8 mouse cellular contexts compared by ENCODE assay signal in the genomic region with DNA sequence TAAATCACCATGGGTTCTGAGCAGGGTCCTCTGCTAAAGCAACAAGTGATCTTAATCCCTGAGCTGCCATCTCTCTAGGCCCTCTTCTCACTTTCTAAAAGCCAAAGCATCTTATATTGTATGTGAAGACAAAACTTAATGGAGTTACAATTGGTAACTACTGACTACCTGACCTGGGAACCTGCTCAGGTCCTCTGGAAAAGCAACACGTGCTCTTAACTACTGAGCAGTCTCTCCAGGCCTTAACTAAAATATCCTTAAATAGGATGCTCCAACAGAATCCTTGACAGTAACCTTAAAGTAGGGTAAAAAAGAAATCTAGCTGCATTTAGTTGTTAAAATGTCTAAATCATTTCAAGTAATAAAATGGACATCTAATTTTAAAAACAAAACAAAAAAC. TPM values are rescaled to one million over a fixed set of nuclear protein-coding genes. Genes with fewer than 3 reads are reported as not detected.
DNase-seq lines count a peak whose midpoint lies in the region; ATAC-seq and TF ChIP-seq lines count a peak whose summit lies in the region.

No protein-coding gene starts in this region.

- no peak for ATAC-seq in lung, embryonic 14.5 days (ENCODE audit: insufficient read depth)
- ATAC-seq in limb, embryonic 12.5 days (ENCODE audit: insufficient number of reproducible peaks, insufficient read depth, low FRiP score, low TSS enrichment, low read depth) = no peak
- ATAC-seq in neural tube, embryonic 15.5 days (ENCODE audit: low FRiP score) = no peak
- ATAC-seq in monocyte, adult 5-6 weeks (replicated peaks; ENCODE audit: insufficient number of reproducible peaks, low FRiP score, low TSS enrichment, poor library complexity, severe bottlenecking) = no peak

- H3K9me3 ChIP-seq in lung, embryonic 14.5 days (ENCODE audit: low read depth, low read length) = no peaks in the 10 kb centered on the region
- no peaks in the 10 kb centered on the region for H3K9me3 ChIP-seq in forebrain, embryonic 10.5 days
- no peaks in the 10 kb centered on the region for H3K9me3 ChIP-seq in limb, embryonic 12.5 days
- H3K9me3 ChIP-seq in neural tube, embryonic 15.5 days (replicated peaks) = no peaks in the 10 kb centered on the region

- H3K36me3 ChIP-seq in lung, embryonic 14.5 days (ENCODE audit: insufficient read depth) = no peaks in the 10 kb centered on the region
- peaks cover 7% of the 10 kb centered on the region for H3K36me3 ChIP-seq in forebrain, embryonic 10.5 days (replicated peaks)
- H3K36me3 ChIP-seq in limb, embryonic 12.5 days = peaks cover 6% of the 10 kb centered on the region; the same call in 1 of the 2 replicates
- no peaks in the 10 kb centered on the region for H3K36me3 ChIP-seq in neural tube, embryonic 15.5 days

- no peak for TF ChIP-seq CTCF in lung, embryonic 14.5 days (IDR thresholded peaks at IDR 0.05; ENCODE audit: low read depth)

- no peak overlapping the region for H3K27ac ChIP-seq in lung, embryonic 14.5 days (ENCODE audit: low read depth)
- H3K27ac ChIP-seq in forebrain, embryonic 10.5 days = peak overlapping the region; percentile 98; the same call in 1 of the 2 replicates
- no peak overlapping the region for H3K27ac ChIP-seq in limb, embryonic 12.5 days
- no peak overlapping the region for H3K27ac ChIP-seq in neural tube, embryonic 15.5 days (replicated peaks)

- WGBS in lung, embryonic 14.5 days = 29% methylated on average over 1 of the region's 1 CpGs
- 44% methylated on average over 1 of the region's 1 CpGs for WGBS in forebrain, embryonic 10.5 days
- WGBS in limb, embryonic 12.5 days = 30% methylated on average over 1 of the region's 1 CpGs
- WGBS in neural tube, embryonic 15.5 days = 43% methylated on average over 1 of the region's 1 CpGs

- peak overlapping the region; percentile 94 for H3K9ac ChIP-seq in lung, embryonic 14.5 days
- peak overlapping the region; percentile 92; the same call in 1 of the 2 replicates for H3K9ac ChIP-seq in limb, embryonic 12.5 days (replicated peaks)
- H3K9ac ChIP-seq in neural tube, embryonic 15.5 days (replicated peaks) = 0 out of 2 replicates have a peak overlapping the region, but pooled peaks have one; percentile 23

- H3K27me3 ChIP-seq in lung, embryonic 14.5 days (ENCODE audit: insufficient read depth, low read length) = no peaks in the 10 kb centered on the region
- H3K27me3 ChIP-seq in forebrain, embryonic 10.5 days (ENCODE audit: poor library complexity, severe bottlenecking) = no peaks in the 10 kb centered on the region
- H3K27me3 ChIP-seq in limb, embryonic 12.5 days = no peaks in the 10 kb centered on the region
- no peaks in the 10 kb centered on the region for H3K27me3 ChIP-seq in neural tube, embryonic 15.5 days (replicated peaks)

- no peak for DNase-seq in lung, embryonic 14.5 days
- no peak for DNase-seq in lung, postnatal 25 days (ENCODE audit: low spot score)
- DNase-seq in forebrain, embryonic 10.5 days (ENCODE audit: extremely low spot score, low spot score) = no peak
- DNase-seq in spleen, adult 12 weeks (ENCODE audit: low spot score) = no peak
- DNase-seq in frontal cortex, postnatal 36 days (ENCODE audit: low spot score in 2 of 2) = no peak

- H3K4me1 ChIP-seq in lung, embryonic 14.5 days (ENCODE audit: insufficient read depth) = 0 out of 2 replicates have a peak, but pooled peaks cover 4% of the 10 kb centered on the region
- H3K4me1 ChIP-seq in forebrain, embryonic 10.5 days = peaks cover 29% of the 10 kb centered on the region
- peaks cover 5% of the 10 kb centered on the region for H3K4me1 ChIP-seq in limb, embryonic 12.5 days (replicated peaks)
- peaks cover 26% of the 10 kb centered on the region for H3K4me1 ChIP-seq in neural tube, embryonic 15.5 days

- H3K4me2 ChIP-seq in lung, embryonic 14.5 days = peak overlapping the region; percentile 85
- H3K4me2 ChIP-seq in limb, embryonic 12.5 days = peak overlapping the region; percentile 83
- H3K4me2 ChIP-seq in neural tube, embryonic 15.5 days = peak overlapping the region; percentile 75

- H3K4me3 ChIP-seq in lung, embryonic 14.5 days (ENCODE audit: low read depth, low read length) = peak overlapping the region; percentile 87
- peak overlapping the region; percentile 91 for H3K4me3 ChIP-seq in forebrain, embryonic 10.5 days
- H3K4me3 ChIP-seq in limb, embryonic 12.5 days (replicated peaks) = peak overlapping the region; percentile 83
- H3K4me3 ChIP-seq in neural tube, embryonic 15.5 days (replicated peaks) = peak overlapping the region; percentile 89

RNA-seq across cellular contexts. Expression of gene Xpo4, which starts 1.6 kb away (rescaled TPM):
- polyA plus RNA-seq in lung, embryonic 14.5 days (2014; fragmentation: Nextera tagmentation; extraction: Ambion mirVana) = 33.7 and 37.1 TPM in 2 replicates
- polyA plus RNA-seq in forebrain, embryonic 10.5 days (2016; fragmentation: Nextera tagmentation; extraction: Ambion mirVana) = 29.3 and 30.4 TPM in 2 replicates
- 30.7 and 33.6 TPM in 2 replicates for polyA plus RNA-seq in limb, embryonic 12.5 days (2016; fragmentation: Nextera tagmentation; extraction: Ambion mirVana)
- polyA plus RNA-seq in neural tube, embryonic 15.5 days (2015; fragmentation: Nextera tagmentation; extraction: Ambion mirVana) = 11.0 and 13.3 TPM in 2 replicates
- total RNA-seq in monocyte, adult 5-6 weeks (2017) = 31.5 to 36.8 TPM (median 34.4 TPM) in 3 replicates

Comparison
In these comparisons a context has a peak if more than half of its experiments do, and no peak if none do; other contexts are left out.
1. H3K9ac ChIP-seq: peak in every context shown above with its lines; median percentile 94 in lung, embryonic 14.5 days; 92 in limb, embryonic 12.5 days; 23 in neural tube, embryonic 15.5 days.